8 mouse cellular contexts compared by ENCODE assay signal in genomic region chr4:130665176-130665575, GRCm38 (mm10). TPM values are rescaled to one million over a fixed set of nuclear protein-coding genes. Genes with fewer than 3 reads are reported as not detected.
DNase-seq lines count a peak whose midpoint lies in the region; ATAC-seq and TF ChIP-seq lines count a peak whose summit lies in the region.

No protein-coding gene starts in this region.

- no peak for TF ChIP-seq CTCF in midbrain, postnatal 0 days (IDR thresholded peaks at IDR 0.05)

- WGBS in kidney, embryonic 16.5 days = 3% methylated on average over 1 of the region's 1 CpGs
- WGBS in limb, embryonic 10.5 days = 30% methylated on average over 1 of the region's 1 CpGs
- 5% methylated on average over 1 of the region's 1 CpGs for WGBS in midbrain, postnatal 0 days

- 0 out of 2 replicates have a peak overlapping the region, but pooled peaks have one; percentile 48 for H3K9ac ChIP-seq in kidney, embryonic 16.5 days (replicated peaks; ENCODE audit: low read length)
- H3K9ac ChIP-seq in midbrain, postnatal 0 days (replicated peaks; ENCODE audit: low read length, poor library complexity, severe bottlenecking) = no peak overlapping the region

- ATAC-seq in kidney, embryonic 16.5 days (ENCODE audit: low FRiP score, low TSS enrichment) = no peak
- ATAC-seq in midbrain, postnatal 0 days (ENCODE audit: low FRiP score) = no peak
- no peak for ATAC-seq in monocyte, adult 5-6 weeks (replicated peaks; ENCODE audit: insufficient number of reproducible peaks, low FRiP score, low TSS enrichment, poor library complexity, severe bottlenecking)

- peak overlapping the region; percentile 74 for H3K4me2 ChIP-seq in kidney, embryonic 16.5 days (replicated peaks; ENCODE audit: low read depth, low read length)
- H3K4me2 ChIP-seq in midbrain, postnatal 0 days (ENCODE audit: low read depth, low read length, poor library complexity, severe bottlenecking) = peak overlapping the region; percentile 58

- no peak for DNase-seq in kidney, postnatal 25 days
- DNase-seq in fat pad, adult 2 months (ENCODE audit: extremely low read depth, low read depth, low spot score) = peak; percentile 68
- no peak for DNase-seq in limb, embryonic 10.5 days (ENCODE audit: low spot score)
- no peak for DNase-seq in midbrain, postnatal 0 days (ENCODE audit: low spot score)
- no peak for DNase-seq in urinary bladder, postnatal 4 days (ENCODE audit: low spot score in 2 of 2)
- no peak for DNase-seq in kidney, postnatal 36 days

- H3K36me3 ChIP-seq in kidney, embryonic 16.5 days (ENCODE audit: insufficient read depth, low read length) = peaks cover 5% of the 10 kb centered on the region
- peaks cover 32% of the 10 kb centered on the region for H3K36me3 ChIP-seq in limb, embryonic 10.5 days
- 0 out of 2 replicates have a peak, but pooled peaks cover 4% of the 10 kb centered on the region for H3K36me3 ChIP-seq in midbrain, postnatal 0 days (ENCODE audit: insufficient read depth, low read length)

- no peaks in the 10 kb centered on the region for H3K9me3 ChIP-seq in kidney, embryonic 16.5 days (ENCODE audit: low read length)
- H3K9me3 ChIP-seq in limb, embryonic 10.5 days (replicated peaks) = no peaks in the 10 kb centered on the region
- H3K9me3 ChIP-seq in midbrain, postnatal 0 days (ENCODE audit: low read length) = no peaks in the 10 kb centered on the region

- H3K4me1 ChIP-seq in kidney, embryonic 16.5 days (ENCODE audit: insufficient read depth, low read length) = peaks cover 40% of the 10 kb centered on the region
- peaks cover 29% of the 10 kb centered on the region for H3K4me1 ChIP-seq in limb, embryonic 10.5 days
- no peaks in the 10 kb centered on the region; the same call in 1 of the 2 replicates for H3K4me1 ChIP-seq in midbrain, postnatal 0 days (ENCODE audit: insufficient read depth, low read length)

- H3K4me3 ChIP-seq in kidney, embryonic 16.5 days (ENCODE audit: low read length) = peak overlapping the region; percentile 33
- peak overlapping the region; percentile 91 for H3K4me3 ChIP-seq in limb, embryonic 10.5 days
- H3K4me3 ChIP-seq in midbrain, postnatal 0 days (ENCODE audit: low read depth, low read length) = peak overlapping the region; percentile 91; the same call in 1 of the 2 replicates

- H3K27me3 ChIP-seq in kidney, embryonic 16.5 days (ENCODE audit: insufficient read depth, low read length) = no peaks in the 10 kb centered on the region
- H3K27me3 ChIP-seq in limb, embryonic 10.5 days (ENCODE audit: low read depth, poor library complexity, severe bottlenecking) = no peaks in the 10 kb centered on the region
- H3K27me3 ChIP-seq in midbrain, postnatal 0 days (ENCODE audit: insufficient read depth, low read length) = no peaks in the 10 kb centered on the region

- no peak overlapping the region for H3K27ac ChIP-seq in kidney, embryonic 16.5 days (ENCODE audit: low read length)
- H3K27ac ChIP-seq in limb, embryonic 10.5 days = no peak overlapping the region
- no peak overlapping the region for H3K27ac ChIP-seq in midbrain, postnatal 0 days (ENCODE audit: low read depth, low read length)

RNA-seq across cellular contexts. Expression of gene Pum1, which starts 2.1 kb away (rescaled TPM):
- polyA plus RNA-seq in kidney, embryonic 16.5 days (2015; fragmentation: Nextera tagmentation; extraction: Ambion mirVana) = 96.8 and 106 TPM in 2 replicates
- 116 and 124 TPM in 2 replicates for polyA plus RNA-seq in limb, embryonic 10.5 days (2016; fragmentation: Nextera tagmentation; extraction: Ambion mirVana)
- 84.1 and 87.2 TPM in 2 replicates for total RNA-seq in midbrain, postnatal 0 days (2014; rRNA removed)
- polyA plus RNA-seq in midbrain, postnatal 0 days (2015; fragmentation: Nextera tagmentation; extraction: Ambion mirVana) = 68.9 and 73.6 TPM in 2 replicates
- total RNA-seq in monocyte, adult 5-6 weeks (2017) = 43.7 to 71.1 TPM (median 44.2 TPM) in 3 replicates

Comparison
In these comparisons a context has a peak if more than half of its experiments do, and no peak if none do; other contexts are left out.
1. H3K4me3 ChIP-seq: peak in every context shown above with its lines; median percentile 91 in limb, embryonic 10.5 days; 91 in midbrain, postnatal 0 days; 33 in kidney, embryonic 16.5 days.